Mouse (Mus musculus): ENCODE measurements around the gene Actbl2. TPM values are rescaled to one million over a fixed set of nuclear protein-coding genes. Genes with fewer than 3 reads are reported as not detected.

Actbl2 gene
- total RNA-seq (2015) (not detected in 2 replicates), total RNA-seq (2017) (not detected in 2 replicates)

GRCm38 (mm10) chr13:111254713-111255112 lies at the start of gene Actbl2:
Gene Actbl2, plus strand, starts transcription at chr13:111255013.
- no peak for ATAC-seq (ENCODE audit: poor library complexity, severe bottlenecking)

- ATAC-seq (ENCODE audit: poor library complexity, severe bottlenecking): no peak
Measured at GRCm38 (mm10) chr13:111210649-111211378, 44.0 kb upstream of the Actbl2 start.

DNA sequence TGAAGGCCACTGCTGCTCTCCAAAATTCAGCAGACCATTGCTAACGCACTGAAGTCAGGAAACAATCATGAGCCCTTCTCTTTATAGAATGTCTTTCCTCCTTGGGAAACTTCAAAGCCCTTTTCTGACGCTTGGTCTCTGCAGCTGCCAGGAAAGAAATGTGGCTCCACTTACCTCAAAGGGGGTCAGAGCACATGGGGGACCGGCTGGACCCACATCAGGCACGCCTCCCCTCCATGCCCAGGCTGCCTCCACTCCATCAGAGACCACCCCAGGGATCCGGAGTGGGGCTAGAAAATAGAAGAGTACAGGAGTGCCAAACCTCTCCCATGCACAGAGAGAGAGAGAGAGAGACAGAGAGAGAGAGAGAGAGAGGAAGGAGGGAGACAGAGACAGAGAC lies 26.0 kb upstream of the Actbl2 start:
- no peak for ATAC-seq (ENCODE audit: poor library complexity, severe bottlenecking)

DNA sequence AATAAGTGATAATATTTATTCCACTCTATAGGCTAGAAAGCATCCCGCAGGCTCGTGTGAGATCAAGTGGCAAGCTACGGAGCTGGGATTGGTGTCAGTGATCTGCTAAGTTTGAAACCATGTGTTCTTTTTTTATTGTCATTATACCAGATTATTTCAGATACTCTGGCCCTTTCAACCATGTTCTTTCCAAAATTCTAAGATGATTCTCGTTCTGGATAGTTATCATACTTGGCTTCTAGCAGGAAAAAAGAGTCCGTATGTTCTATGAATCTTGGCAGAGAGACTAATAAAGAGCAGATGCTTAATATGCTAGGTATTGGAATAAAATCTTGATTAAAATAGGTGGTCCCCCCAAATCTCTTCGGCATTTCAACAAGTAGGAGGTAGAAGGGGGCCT lies 25.3 kb upstream of the Actbl2 start:
- ATAC-seq (ENCODE audit: poor library complexity, severe bottlenecking): no peak

GRCm38 (mm10) chr13:111232416-111232815 lies 22.4 kb upstream of the Actbl2 start:
- no peak for ATAC-seq (ENCODE audit: poor library complexity, severe bottlenecking)

- no peak for ATAC-seq (ENCODE audit: poor library complexity, severe bottlenecking)
Measured at GRCm38 (mm10) chr13:111233356-111233755, 21.5 kb upstream of the Actbl2 start.

DNA sequence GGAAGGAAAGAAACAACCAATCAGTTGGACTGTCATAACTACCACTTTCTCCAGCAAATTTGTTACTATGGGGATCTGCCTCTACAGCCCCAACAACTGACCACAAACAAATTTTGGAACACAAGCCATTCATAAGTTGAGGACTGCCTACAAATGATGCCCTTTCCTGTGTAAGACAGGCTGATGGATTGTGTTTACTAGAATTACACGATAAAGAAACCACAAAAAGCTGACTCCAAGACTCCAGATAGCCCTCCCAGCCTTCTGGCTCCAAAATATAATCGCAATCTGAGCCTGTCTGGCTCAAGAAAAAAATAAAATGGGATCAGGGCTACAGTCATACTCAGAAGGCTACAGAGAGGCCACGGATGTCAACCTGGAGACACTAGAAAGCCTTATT lies 20.2 kb upstream of the Actbl2 start:
- no peak for ATAC-seq (ENCODE audit: poor library complexity, severe bottlenecking)

- ATAC-seq (ENCODE audit: poor library complexity, severe bottlenecking): no peak
Measured at GRCm38 (mm10) chr13:111235719-111236166, 19.1 kb upstream of the Actbl2 start.

- ATAC-seq (ENCODE audit: poor library complexity, severe bottlenecking): no peak
Measured at GRCm38 (mm10) chr13:111236461-111236864, 18.4 kb upstream of the Actbl2 start.

DNA sequence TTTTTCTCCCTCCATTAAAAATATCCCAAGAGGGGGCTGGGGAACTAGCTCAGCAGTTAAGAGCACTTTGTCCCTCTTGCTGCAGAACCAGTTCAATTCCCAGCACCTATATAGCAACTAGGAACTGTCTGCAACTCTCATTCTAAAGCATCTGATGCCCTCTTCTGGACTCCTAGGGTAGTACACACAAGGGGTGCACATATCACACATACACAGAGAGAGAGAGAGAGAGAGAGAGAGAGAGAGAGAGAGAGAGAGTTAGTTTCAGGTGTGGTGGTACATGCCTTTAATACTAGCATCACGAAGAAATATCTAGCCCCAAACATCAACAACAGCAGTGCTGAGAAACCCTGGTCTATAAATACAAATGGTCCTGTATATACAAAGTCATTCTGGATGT lies 17.5 kb upstream of the Actbl2 start:
- ATAC-seq (ENCODE audit: poor library complexity, severe bottlenecking): no peak

DNA sequence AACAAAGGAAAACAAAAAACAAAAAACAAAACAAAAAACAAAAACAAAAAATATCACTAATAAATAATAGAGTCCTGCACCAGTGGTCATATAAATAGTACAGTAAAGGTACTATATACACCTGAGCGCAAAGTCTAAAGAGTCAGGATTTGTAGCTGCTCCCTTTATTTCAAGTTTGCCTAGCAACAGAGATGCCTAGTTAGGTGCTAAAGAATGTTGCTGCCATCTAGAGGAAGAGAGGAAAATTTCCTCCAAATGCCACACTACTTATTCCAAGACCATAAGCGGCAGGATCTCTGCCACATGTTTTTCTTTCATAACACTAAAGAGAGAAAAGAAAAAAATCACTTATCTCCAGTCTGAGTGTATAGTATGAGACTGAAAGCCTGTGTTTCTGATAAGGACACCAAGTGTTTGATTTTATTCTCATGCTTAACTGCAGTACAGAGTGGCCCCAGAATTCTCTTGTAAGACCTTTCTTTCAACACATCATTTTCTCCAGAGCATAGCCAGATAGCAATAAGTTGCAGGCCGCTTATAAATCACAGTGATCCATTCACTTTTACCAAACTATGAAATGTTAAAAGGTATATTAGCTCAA lies 16.8 kb upstream of the Actbl2 start:
- peak; percentile 58 for ATAC-seq (ENCODE audit: poor library complexity, severe bottlenecking)

DNA sequence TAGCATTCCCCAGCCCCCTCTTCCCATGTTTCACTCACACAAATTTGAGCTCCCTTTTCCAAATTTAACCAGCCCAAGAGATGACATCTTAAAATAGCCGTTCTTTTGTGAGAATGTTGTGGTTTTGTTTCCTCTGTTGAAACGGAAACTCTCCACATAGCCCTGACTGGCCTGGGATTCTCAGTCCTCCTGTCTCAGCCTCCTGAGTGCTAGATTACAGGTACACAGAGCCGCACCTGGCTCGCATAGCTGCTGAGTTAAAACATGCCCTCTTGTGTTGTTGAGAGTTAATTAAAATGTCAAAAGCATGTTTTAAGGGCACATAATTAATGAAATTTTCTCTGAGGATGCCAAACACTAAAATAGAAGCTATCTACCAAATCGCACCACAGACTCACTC lies 3.7 kb upstream of the Actbl2 start:
- ATAC-seq (ENCODE audit: poor library complexity, severe bottlenecking): no peak

GRCm38 (mm10) chr13:111251795-111252194 lies 3.0 kb upstream of the Actbl2 start:
- no peak for ATAC-seq (ENCODE audit: poor library complexity, severe bottlenecking)

GRCm38 (mm10) chr13:111258016-111258415 lies 3.2 kb downstream of the Actbl2 start:
- ATAC-seq (ENCODE audit: poor library complexity, severe bottlenecking): no peak

- ATAC-seq (ENCODE audit: poor library complexity, severe bottlenecking): no peak
Measured at GRCm38 (mm10) chr13:111258424-111259092, 3.7 kb downstream of the Actbl2 start.

- no peak for ATAC-seq (ENCODE audit: poor library complexity, severe bottlenecking)
Measured at GRCm38 (mm10) chr13:111259093-111259491, 4.3 kb downstream of the Actbl2 start.

DNA sequence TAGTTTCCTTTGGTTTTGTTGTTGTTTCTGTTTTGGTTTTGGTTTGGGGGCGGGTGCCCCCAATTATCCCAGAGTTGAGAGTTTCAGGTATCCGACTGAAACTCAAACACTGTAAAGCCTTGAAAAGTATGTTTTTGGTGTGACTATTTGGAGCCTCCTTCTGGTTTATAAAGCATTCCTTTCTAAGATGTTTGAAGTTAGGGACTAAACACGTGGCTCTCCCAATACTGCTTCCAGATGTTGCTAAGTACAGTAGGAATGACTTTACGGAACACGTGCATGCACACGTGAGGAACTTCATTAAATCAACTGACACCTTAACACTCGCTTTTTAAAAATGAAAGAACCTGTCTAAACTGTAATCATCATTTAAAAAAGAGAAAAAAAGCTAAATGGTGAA lies 4.9 kb downstream of the Actbl2 start:
- ATAC-seq (ENCODE audit: poor library complexity, severe bottlenecking): no peak

GRCm38 (mm10) chr13:111263186-111263585 lies 8.4 kb downstream of the Actbl2 start:
- no peak for ATAC-seq (ENCODE audit: poor library complexity, severe bottlenecking)

DNA sequence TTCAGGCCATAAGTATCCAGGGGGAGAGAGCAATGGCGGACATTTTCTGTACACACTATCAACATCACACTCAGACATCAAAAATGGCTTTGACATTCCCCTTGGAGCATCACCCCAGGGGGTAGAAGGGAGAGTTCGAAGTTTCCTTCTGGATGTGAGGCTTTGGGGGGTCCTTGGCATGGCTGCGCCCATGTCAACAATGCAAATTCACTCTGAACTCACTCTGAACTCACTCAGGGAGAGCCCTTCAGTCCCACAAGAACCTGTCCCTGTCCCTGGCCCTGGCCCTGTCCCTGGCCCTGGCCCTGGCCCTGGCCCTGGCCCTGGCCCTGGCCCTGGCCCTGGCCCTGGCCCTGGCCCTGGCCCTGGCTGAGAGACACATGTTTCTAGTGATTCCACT lies 8.9 kb downstream of the Actbl2 start:
- ATAC-seq (ENCODE audit: poor library complexity, severe bottlenecking): no peak

GRCm38 (mm10) chr13:111265231-111266000 lies 10.6 kb downstream of the Actbl2 start:
- no peak for ATAC-seq (ENCODE audit: poor library complexity, severe bottlenecking)

DNA sequence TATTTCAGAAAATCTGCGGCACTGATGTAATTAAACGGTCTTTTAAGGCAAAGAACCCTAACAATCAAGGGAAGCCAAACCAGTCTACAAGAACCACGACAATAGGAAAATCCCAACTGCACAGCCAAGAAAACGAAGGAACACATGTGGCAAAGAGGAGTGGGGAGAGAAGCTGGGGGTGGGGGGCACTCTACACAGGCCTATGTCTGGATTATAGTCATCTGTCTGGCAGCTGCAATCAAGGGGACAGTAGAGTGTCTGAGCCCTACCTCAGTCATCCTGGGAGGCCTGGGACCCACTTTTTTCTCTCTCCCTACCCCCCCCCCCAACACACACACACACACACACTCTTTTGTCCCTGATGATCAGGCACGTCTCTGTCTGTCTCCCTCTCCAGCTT lies 12.0 kb downstream of the Actbl2 start:
- ATAC-seq (ENCODE audit: poor library complexity, severe bottlenecking): no peak
